Mouse (Mus musculus) cerebellum, adult 11-12 months (tissue): ENCODE results near the gene Ccnyl1.

Experiments
- DNase-seq: peaks from one replicate; pipeline ENCODE4 v3.0.0; 2022

The Ccnyl1 gene

GRCm38 (mm10) chr1:64705230-64705629 lies 15.0 kb downstream of the Ccnyl1 start:
- peak; percentile 34 for DNase-seq

GRCm38 (mm10) chr1:64706610-64707009 lies 16.4 kb downstream of the Ccnyl1 start:
- DNase-seq = no peak

DNA sequence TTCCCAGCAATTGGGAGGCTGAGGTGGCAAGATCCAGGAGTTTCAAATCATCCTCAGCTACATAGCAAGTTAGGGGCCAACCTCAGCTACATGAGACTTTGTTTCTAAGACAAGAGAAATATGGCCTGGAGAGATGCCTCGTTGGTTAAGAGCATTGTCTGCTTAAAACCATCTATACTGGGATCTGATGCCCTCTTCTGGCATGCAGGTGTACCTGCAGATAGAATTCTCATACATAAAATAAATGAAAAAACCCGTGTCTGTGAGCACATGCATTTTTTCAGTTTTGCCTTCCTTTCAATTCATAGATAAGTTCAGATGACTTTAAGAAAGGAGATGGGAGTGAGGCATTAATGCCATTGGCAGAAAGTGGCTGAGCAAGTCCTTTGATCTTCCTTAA lies 19.6 kb downstream of the Ccnyl1 start:
- DNase-seq = no peak

- DNase-seq = no peak
These were observed 21.9 kb downstream of the Ccnyl1 start for GRCm38 (mm10) chr1:64712006-64712760.

DNA sequence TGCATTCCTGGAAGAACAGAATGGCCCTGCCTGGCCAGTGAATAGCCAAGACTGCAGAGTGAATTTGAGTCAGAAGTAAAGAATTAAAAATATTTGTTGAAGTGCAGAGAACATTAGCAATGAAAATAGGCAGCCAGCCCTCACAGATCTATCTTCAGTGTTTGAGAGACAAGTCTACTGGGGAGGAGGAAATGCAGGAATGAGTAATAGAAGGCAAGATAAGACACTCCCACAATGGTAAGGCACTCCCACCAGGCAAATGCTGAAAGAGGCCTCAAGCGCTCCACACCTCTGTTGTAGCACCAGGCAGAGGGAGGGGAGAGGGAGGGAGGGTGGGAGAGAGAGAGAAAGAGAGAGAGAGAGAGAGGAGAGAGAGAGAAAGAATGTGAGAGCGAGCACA lies 25.2 kb downstream of the Ccnyl1 start:
- DNase-seq = no peak

DNA sequence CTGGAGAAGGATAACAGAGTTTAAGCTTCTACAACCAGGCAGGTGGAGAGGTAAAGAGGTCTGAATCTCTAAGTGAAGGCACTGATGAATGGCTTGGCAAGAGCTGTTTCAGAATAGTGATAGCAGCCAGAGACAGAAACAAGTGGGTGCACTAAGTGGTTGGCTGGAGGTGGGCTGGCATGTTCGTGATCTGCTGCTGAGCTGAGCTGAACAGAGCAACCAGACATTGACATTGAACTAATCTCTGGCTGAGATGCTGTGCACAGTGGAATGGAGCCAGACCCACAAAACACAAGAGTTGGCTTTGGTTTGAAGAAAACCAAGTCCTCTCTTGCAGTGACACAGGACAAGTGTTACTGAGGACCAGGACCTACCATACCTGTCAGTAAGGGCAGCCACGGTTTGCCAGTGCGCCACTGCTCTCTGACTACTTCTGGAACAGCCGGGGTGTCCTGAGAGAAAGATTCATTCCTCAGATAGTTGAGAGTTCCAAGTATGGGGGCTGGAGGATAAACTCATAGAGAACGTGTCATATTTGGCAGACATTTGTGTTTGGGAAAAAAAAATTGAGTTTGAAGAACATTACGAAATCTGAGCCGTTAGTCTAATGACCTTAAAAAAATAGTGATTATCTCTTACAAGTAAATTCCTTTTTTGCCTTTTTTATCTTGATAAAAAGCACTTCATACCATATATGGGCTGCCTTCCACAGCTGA lies 26.5 kb downstream of the Ccnyl1 start:
- no peak for DNase-seq

DNA sequence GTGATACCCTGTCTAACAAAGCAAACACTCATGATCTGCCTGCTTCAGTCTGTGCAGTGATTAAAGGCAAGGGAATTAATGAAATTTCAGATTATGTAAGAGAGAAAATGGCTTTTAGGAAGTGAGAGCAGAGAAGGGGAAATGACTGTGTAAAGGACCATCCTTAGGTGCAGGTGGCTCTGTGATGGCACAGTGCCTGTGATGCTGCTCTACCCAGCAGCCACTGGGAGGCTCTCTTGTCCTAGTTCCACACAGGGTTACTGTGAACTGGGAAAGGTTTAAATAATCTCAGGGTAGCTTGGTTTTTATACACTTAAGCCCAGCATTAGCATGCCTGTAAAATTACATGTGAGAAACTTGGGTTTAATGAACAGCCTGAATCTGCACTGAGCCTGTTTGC lies 27.2 kb downstream of the Ccnyl1 start:
- peak; percentile 39 for DNase-seq

GRCm38 (mm10) chr1:64721034-64721587 lies 30.9 kb downstream of the Ccnyl1 start:
- DNase-seq = no peak

DNA sequence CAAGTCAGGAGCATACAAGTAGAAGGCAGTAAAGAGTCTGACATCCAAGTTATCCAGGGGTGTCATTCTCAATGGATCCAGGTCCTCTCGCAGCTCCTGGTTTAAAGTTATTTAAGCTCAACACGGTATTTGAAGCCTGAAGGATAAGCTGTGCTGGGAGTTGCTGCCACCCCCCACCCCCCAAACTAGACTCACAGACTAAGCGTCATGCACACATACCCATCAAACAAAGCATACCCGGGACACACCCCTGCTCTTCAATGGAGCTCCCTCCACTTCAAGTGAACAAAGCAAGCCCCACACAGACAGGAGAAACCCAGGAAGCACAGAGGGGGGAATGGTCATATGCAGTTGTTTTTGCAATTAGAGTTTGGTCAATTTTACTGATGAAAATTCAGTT lies 39.8 kb downstream of the Ccnyl1 start:
- no peak for DNase-seq

DNA sequence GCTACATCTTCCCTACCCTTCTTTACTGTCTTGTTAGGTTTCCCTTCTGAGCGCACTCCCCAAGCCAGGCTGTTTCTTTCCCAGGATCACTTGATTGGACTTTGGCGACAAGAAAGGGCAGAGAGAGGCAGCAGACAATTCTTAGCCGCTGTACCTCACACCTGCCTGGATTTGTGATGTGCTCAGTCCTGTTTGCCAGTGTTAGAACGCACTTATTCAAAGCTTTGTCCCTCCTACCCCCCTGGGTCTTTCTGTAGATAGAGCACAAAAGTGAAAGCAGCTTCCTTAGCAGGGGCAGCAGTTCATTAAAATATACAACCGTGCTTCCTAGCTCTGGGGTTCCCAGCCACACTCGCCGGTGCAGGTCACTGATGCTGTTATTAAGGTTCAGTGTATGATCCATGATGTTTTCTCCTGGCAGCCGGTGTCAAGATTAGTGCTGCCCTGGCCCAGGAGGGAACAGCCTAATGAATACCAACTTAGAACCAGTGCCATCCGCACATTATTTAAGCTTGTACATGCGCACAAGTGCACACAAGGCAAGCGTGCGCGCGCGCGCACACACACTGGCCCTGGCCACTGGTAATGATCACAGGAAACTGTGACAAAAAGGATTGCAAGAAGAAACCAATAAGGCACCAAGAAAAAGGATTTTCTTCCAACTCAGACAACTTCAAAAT lies 41.2 kb downstream of the Ccnyl1 start:
- no peak for DNase-seq

GRCm38 (mm10) chr1:64732161-64732560 lies 41.9 kb downstream of the Ccnyl1 start:
- DNase-seq = no peak

DNA sequence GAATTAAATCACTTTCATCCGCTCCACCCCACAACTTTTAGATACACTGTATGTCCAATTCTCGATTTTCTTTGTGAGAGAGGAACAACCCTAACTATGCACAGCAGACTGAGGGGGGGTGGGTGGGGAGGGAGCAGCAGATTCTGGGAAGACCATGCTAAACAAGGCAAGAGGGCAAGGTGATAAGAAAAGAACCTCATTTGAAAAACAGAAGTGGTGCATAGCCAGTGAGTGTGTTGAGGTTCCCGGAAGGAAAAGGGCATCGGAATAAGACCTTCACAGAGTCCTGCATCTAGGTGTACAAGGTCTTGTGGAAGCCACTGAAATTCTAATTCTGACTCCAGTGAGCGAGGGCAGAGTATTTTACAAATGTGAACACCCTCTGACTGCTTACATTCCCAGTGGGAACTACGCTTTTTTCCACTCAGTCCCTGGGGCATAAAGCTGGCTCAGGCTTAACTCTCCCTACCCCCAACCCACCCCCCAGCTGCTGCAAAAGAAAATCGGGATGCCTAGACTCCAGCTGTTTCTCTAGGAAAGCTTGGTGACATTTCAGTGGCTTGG lies 42.5 kb downstream of the Ccnyl1 start:
- DNase-seq = no peak

DNA sequence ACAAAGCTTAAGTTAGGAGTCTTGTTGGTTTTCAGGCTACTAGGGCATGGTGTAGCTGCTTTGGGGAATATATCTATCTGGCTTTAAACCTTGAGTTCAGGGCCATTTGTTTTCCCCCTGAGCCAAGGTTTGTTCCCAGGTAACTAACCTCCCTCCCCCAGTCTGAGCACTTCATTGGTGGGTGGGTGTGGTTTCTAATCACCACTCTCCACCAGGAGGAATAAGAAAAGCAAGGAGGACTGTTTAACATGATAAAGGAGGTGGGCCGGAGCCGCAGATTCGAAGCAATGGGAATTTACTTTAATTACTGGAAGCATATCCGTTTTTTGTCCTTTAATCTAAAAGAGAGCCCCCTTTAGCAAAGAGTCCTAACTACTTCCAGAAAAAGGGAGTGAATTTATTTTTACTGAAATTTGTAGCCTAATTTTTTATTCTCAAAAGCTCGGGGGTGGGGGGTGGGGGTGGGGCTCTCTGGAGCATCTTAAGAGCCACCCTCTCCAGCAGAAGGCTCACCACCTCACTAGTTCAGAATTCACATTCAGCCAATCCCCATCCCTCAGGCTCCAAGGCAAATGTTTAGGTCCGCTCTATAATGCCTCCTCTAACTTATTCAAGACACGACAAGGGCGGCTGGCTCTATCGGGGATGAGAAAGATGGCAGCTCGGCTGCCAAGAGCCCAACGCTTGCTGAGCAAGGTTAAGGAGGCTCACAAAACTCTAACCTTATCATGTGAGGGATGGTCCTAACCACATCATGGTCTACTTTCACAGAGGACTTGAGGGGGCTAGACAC lies 43.4 kb downstream of the Ccnyl1 start:
- DNase-seq = no peak

GRCm38 (mm10) chr1:64734771-64735750 lies 44.8 kb downstream of the Ccnyl1 start:
- DNase-seq = peak; percentile 36

DNA sequence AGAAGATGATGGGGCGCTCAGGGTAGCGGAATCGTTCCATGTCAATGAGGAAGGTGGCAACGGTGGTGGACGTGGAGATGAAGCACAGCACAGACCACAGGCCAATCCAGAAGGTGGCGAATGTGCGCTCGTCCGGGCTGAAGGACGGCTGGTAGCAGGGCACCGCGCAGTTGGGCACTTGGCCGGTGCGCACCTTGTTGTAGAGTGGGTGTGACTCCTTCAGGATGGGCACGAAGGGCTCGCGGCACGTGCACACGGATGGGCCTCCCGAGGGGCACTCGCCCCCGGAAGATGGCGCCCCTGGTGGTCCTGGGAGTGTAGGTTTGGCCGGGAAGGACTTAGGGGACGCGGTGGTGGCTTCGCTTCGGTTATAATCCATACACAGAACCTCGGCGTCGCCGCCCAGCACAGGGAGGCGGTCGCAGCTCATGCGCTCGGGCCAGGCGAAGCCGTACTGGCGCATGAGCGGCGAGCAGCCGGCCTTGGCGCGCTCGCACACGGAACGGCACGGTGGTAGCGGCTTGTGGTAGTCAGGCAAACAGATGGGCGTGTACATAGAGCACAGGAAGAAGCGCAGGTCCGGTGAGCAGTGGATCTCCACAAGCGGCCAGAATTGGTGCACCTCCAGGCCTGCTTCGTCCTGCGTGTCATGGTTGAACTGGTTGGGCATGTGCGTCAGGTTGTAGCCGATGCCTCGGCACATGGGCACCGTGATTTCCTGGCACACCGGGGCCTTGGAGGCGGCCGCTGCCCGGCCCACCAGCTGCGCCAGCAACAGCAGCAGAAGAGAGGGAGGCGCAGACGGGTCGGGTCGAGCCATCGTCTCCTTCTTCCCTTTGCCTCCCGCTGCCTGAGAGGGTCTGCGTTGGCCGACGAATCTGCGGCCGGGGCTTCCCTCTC lies 45.8 kb downstream of the Ccnyl1 start:
- DNase-seq = peak; percentile 34

DNA sequence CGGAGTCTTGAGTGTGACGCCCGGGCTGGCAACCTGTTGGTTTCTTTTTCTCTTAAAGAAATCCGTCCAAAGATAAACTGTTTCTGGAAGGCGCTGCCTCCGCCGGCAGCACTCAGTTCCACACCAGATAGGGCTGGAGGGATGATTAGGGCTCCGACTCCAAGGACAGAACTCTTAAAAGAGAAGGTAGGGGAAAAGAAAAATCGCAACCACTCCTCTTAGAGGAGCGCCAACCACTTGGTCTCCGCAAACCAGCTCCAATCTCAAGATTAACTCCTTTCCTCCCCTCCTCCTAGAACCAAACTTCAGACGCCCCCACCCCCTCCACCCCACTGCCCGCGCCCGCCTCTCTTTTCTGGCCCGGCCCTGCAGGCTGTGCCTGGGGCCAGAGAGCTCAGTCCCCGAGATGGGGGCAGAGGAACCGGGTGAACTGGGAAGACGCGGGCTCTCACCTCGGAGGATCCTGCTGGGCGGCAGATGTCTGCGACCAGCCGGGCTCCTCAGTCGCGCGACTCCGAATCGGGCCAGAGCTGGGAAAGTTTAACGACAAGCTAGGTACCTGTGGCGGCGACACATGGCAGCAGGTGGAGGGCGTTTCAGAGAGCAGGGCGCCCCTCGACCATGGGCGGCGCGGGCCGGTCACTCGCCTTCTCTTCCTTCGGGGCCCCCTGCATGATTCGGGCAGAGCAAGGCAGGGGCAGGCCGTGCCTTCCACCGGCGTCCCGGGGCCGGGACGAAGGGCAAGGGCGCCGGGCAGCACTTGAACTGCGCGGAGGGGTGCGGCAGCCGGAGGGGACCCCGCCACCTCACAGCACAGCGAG lies 46.6 kb downstream of the Ccnyl1 start:
- peak; percentile 41 for DNase-seq

GRCm38 (mm10) chr1:64737502-64738179 lies 47.4 kb downstream of the Ccnyl1 start, which contains the start of gene Fzd5:
Gene Fzd5, minus strand, starts transcription at chr1:64737751.
- DNase-seq = peak; percentile 84

- no peak for DNase-seq
These were observed 47.9 kb downstream of the Ccnyl1 start for GRCm38 (mm10) chr1:64738180-64738555.
